Mouse (Mus musculus): Measurements from ENCODE around the gene Gm10142. TPM values are rescaled to one million over a fixed set of nuclear protein-coding genes. Genes with fewer than 3 reads are reported as not detected.
A peak's percentile ranks its signal among the peaks of the same experiment; 100 is the strongest.
"Not testable (repeated sequence)": the region's sequence is repeated elsewhere in the genome, so short reads cannot be mapped to it uniquely, and the experiment has no call there.

Gm10142 gene
- total and polyA plus RNA-seq, 2 experiments from 2014 or later = not detected

GRCm38 (mm10) chr10:77697133-77697532 is 18.5 kb upstream of the Gm10142 start, which contains the start of gene Gm9508:
Gene Gm9508, minus strand, starts transcription at chr10:77697233.
- Histone ChIP-seq H3K9ac (replicated peaks; ENCODE audit: low read length, poor library complexity, severe bottlenecking) (no peak within 1 kb of the TSS), H3K4me3 (ENCODE audit: low read depth, low read length) (no peak within 1 kb of the TSS), H3K9me3 (ENCODE audit: low read length) (no peaks in the 10 kb centered on the region), H3K27me3 (ENCODE audit: insufficient read depth, low read length) (no peaks in the 10 kb centered on the region), H3K4me2 (ENCODE audit: low read depth, low read length, poor library complexity, severe bottlenecking) (no peak within 1 kb of the TSS), H3K36me3 (ENCODE audit: insufficient read depth, low read length) (no peaks in the 10 kb centered on the region), H3K27ac (ENCODE audit: low read depth, low read length) (no peak within 1 kb of the TSS), H3K4me1 (ENCODE audit: insufficient read depth, low read length) (no peaks in the 10 kb centered on the region)
- no peak for ATAC-seq (ENCODE audit: low FRiP score)
- no peak for DNase-seq (ENCODE audit: low spot score)
- no peak for TF ChIP-seq CTCF (IDR thresholded peaks at IDR 0.05)
- 39% methylated on average over 4 of the region's 4 CpGs for WGBS

- Histone ChIP-seq H3K36me3 (ENCODE audit: insufficient read depth, low read length) (no peaks in the 10 kb centered on the region), H3K4me2 (ENCODE audit: low read depth, low read length, poor library complexity, severe bottlenecking) (no peak within 1 kb of the TSS), H3K9ac (replicated peaks; ENCODE audit: low read length, poor library complexity, severe bottlenecking) (no peak within 1 kb of the TSS), H3K4me3 (ENCODE audit: low read depth, low read length) (no peak within 1 kb of the TSS), H3K4me1 (ENCODE audit: insufficient read depth, low read length) (no peaks in the 10 kb centered on the region), H3K27ac (ENCODE audit: low read depth, low read length) (no peak within 1 kb of the TSS), H3K9me3 (ENCODE audit: low read length) (peaks cover 6% of the 10 kb centered on the region; the same call in 1 of the 2 replicates), H3K27me3 (ENCODE audit: insufficient read depth, low read length) (no peaks in the 10 kb centered on the region)
- TF ChIP-seq CTCF (IDR thresholded peaks at IDR 0.05) = no peak
- ATAC-seq (ENCODE audit: low FRiP score) (no peak), DNase-seq (ENCODE audit: low spot score) (no peak)
- 96% methylated on average over 1 of the region's 1 CpGs for WGBS
Observed at GRCm38 (mm10) chr10:77706326-77706725, 9.3 kb upstream of the Gm10142 start, which contains the start of gene Gm10272. Gene Gm10272, plus strand, starts transcription at chr10:77706626.

- Histone ChIP-seq H3K27me3 (ENCODE audit: insufficient read depth, low read length) (no peaks in the 10 kb centered on the region), H3K4me3 (ENCODE audit: low read depth, low read length) (no peak overlapping the region), H3K4me2 (ENCODE audit: low read depth, low read length, poor library complexity, severe bottlenecking) (no peak overlapping the region), H3K4me1 (ENCODE audit: insufficient read depth, low read length) (no peaks in the 10 kb centered on the region), H3K36me3 (ENCODE audit: insufficient read depth, low read length) (no peaks in the 10 kb centered on the region), H3K27ac (ENCODE audit: low read depth, low read length) (no peak overlapping the region), H3K9me3 (ENCODE audit: low read length) (0 out of 2 replicates have a peak, but pooled peaks cover 3% of the 10 kb centered on the region), H3K9ac (replicated peaks; ENCODE audit: low read length, poor library complexity, severe bottlenecking) (no peak overlapping the region)
- 75% methylated on average over 3 of the region's 3 CpGs for WGBS
- TF ChIP-seq CTCF (IDR thresholded peaks at IDR 0.05) = peak; percentile 58
- ATAC-seq (ENCODE audit: low FRiP score) (no peak), DNase-seq (ENCODE audit: low spot score) (peak; percentile 25)
Observed at GRCm38 (mm10) chr10:77709831-77710230, 5.8 kb upstream of the Gm10142 start.

- H3K27me3 ChIP-seq (ENCODE audit: insufficient read depth, low read length); H3K27ac ChIP-seq (ENCODE audit: low read depth, low read length); H3K9me3 ChIP-seq (ENCODE audit: low read length); H3K36me3 ChIP-seq (ENCODE audit: insufficient read depth, low read length); ATAC-seq (ENCODE audit: low FRiP score); DNase-seq (ENCODE audit: low spot score); H3K4me2 ChIP-seq (ENCODE audit: low read depth, low read length, poor library complexity, severe bottlenecking); H3K9ac ChIP-seq (replicated peaks; ENCODE audit: low read length, poor library complexity, severe bottlenecking); H3K4me3 ChIP-seq (ENCODE audit: low read depth, low read length); H3K4me1 ChIP-seq (ENCODE audit: insufficient read depth, low read length): not testable (repeated sequence)
Observed at GRCm38 (mm10) chr10:77711157-77711556, 4.5 kb upstream of the Gm10142 start, which contains the start of gene Gm10024. Gene Gm10024, plus strand, starts transcription at chr10:77711457.

GRCm38 (mm10) chr10:77713734-77714133 is 1.9 kb upstream of the Gm10142 start:
- 67% methylated on average over 4 of the region's 4 CpGs for WGBS
- no peak overlapping the region for H3K27ac ChIP-seq (ENCODE audit: low read depth, low read length)
- no peak for DNase-seq (ENCODE audit: low spot score)
- H3K4me1 ChIP-seq (ENCODE audit: insufficient read depth, low read length) = no peaks in the 10 kb centered on the region
- H3K36me3 ChIP-seq (ENCODE audit: insufficient read depth, low read length) = no peaks in the 10 kb centered on the region
- no peak overlapping the region for H3K9ac ChIP-seq (replicated peaks; ENCODE audit: low read length, poor library complexity, severe bottlenecking)
- TF ChIP-seq CTCF (IDR thresholded peaks at IDR 0.05) = no peak
- H3K27me3 ChIP-seq (ENCODE audit: insufficient read depth, low read length) = no peaks in the 10 kb centered on the region
- H3K9me3 ChIP-seq (ENCODE audit: low read length) = 0 out of 2 replicates have a peak, but pooled peaks cover 3% of the 10 kb centered on the region
- no peak overlapping the region for H3K4me3 ChIP-seq (ENCODE audit: low read depth, low read length)
- no peak for ATAC-seq (ENCODE audit: low FRiP score)
- no peak overlapping the region for H3K4me2 ChIP-seq (ENCODE audit: low read depth, low read length, poor library complexity, severe bottlenecking)

GRCm38 (mm10) chr10:77720299-77720698 is 4.7 kb downstream of the Gm10142 start, which contains the start of gene Krtap12-1:
Gene Krtap12-1, plus strand, starts transcription at chr10:77720599.
- not testable (repeated sequence) for H3K27me3 ChIP-seq (ENCODE audit: insufficient read depth, low read length); H3K9me3 ChIP-seq (ENCODE audit: low read length); ATAC-seq (ENCODE audit: low FRiP score); H3K4me2 ChIP-seq (ENCODE audit: low read depth, low read length, poor library complexity, severe bottlenecking); H3K27ac ChIP-seq (ENCODE audit: low read depth, low read length); DNase-seq (ENCODE audit: low spot score); H3K4me1 ChIP-seq (ENCODE audit: insufficient read depth, low read length); H3K36me3 ChIP-seq (ENCODE audit: insufficient read depth, low read length); H3K4me3 ChIP-seq (ENCODE audit: low read depth, low read length); H3K9ac ChIP-seq (replicated peaks; ENCODE audit: low read length, poor library complexity, severe bottlenecking)
- WGBS = 89% methylated on average over 1 of the region's 1 CpGs

Data from midbrain, postnatal 0 days (tissue).